Mouse (Mus musculus) 3T3-L1 (cell line): ENCODE data around the gene Ccnk.
A peak's percentile ranks its signal among the peaks of the same experiment; 100 is the strongest.

ENCODE experiments used
- DNase-seq: peaks from one replicate; pipeline ENCODE4 v3.0.0-alpha.2; 2015; ENCODE audit warnings: low read depth, low spot score

Ccnk gene

GRCm38 (mm10) chr12:108179321-108180266, at the start of gene Ccnk:
Gene Ccnk, plus strand, starts transcription at chr12:108179579.
- peak; percentile 99 for DNase-seq

GRCm38 (mm10) chr12:108132450-108133070, 46.8 kb upstream of the Ccnk start:
- no peak for DNase-seq

GRCm38 (mm10) chr12:108133181-108133580, 46.2 kb upstream of the Ccnk start:
- DNase-seq, result no peak

- DNase-seq, result no peak
Measured at GRCm38 (mm10) chr12:108135610-108136208, 43.7 kb upstream of the Ccnk start.

GRCm38 (mm10) chr12:108143624-108144498, 35.5 kb upstream of the Ccnk start:
- DNase-seq, result no peak

GRCm38 (mm10) chr12:108145198-108145597, 34.2 kb upstream of the Ccnk start:
- DNase-seq, result no peak

GRCm38 (mm10) chr12:108149764-108150163, 29.6 kb upstream of the Ccnk start:
- peak; percentile 9 for DNase-seq

- peak; percentile 33 for DNase-seq
Measured at GRCm38 (mm10) chr12:108152743-108153142, 26.6 kb upstream of the Ccnk start.

GRCm38 (mm10) chr12:108159863-108160262, 19.5 kb upstream of the Ccnk start:
- DNase-seq, result peak; percentile 18

GRCm38 (mm10) chr12:108162036-108162435, 17.3 kb upstream of the Ccnk start:
- DNase-seq, result peak; percentile 46

- DNase-seq, result no peak
Measured at GRCm38 (mm10) chr12:108163706-108164105, 15.7 kb upstream of the Ccnk start.

GRCm38 (mm10) chr12:108168909-108169308, 10.5 kb upstream of the Ccnk start:
- DNase-seq, result no peak

GRCm38 (mm10) chr12:108170467-108170866, 8.9 kb upstream of the Ccnk start:
- no peak for DNase-seq

- DNase-seq, result no peak
Measured at GRCm38 (mm10) chr12:108171336-108171735, 8.0 kb upstream of the Ccnk start.

- no peak for DNase-seq
Measured at GRCm38 (mm10) chr12:108172639-108173038, 6.7 kb upstream of the Ccnk start.

- no peak for DNase-seq
Measured at GRCm38 (mm10) chr12:108174606-108175505, 4.5 kb upstream of the Ccnk start.

- no peak for DNase-seq
Measured at GRCm38 (mm10) chr12:108176366-108176765, 3.0 kb upstream of the Ccnk start.

- peak; percentile 31 for DNase-seq
Measured at GRCm38 (mm10) chr12:108178331-108179245, 791 bp upstream of the Ccnk start.

GRCm38 (mm10) chr12:108179246-108179320, 296 bp upstream of the Ccnk start, which contains the start of gene Setd3:
Gene Setd3, minus strand, starts transcription at chr12:108179314.
- DNase-seq, result no peak

- no peak for DNase-seq
Measured at GRCm38 (mm10) chr12:108181716-108182115, 2.3 kb downstream of the Ccnk start.
